Mouse (Mus musculus): ENCODE results near the gene Acy3.
A peak's percentile ranks its signal among the peaks of the same experiment; 100 is the strongest.

- TF ChIP-seq CTCF (IDR thresholded peaks at IDR 0.05; ENCODE audit: insufficient read depth, low read depth, low read length) (peak; percentile 79), POLR2A (IDR thresholded peaks at IDR 0.05; ENCODE audit: insufficient read depth, low read depth, low read length) (peak; percentile 96)
These were observed 13.9 kb downstream of the Acy3 start, which contains the start of the genes Nudt8 and Gm49405 for GRCm38 (mm10) chr19:4000119-4000900.
